Mouse (Mus musculus) fibroblast of lung, adult 2 months (primary cell): ENCODE measurements around the gene Add1.
"Not testable (repeated sequence)": the region's sequence is repeated elsewhere in the genome, so short reads cannot be mapped to it uniquely, and the experiment has no call there.

Experiments used
- DNase-seq: peaks from one replicate; pipeline ENCODE4 v3.0.0-alpha.2; 2011; ENCODE audit warnings: low read depth

Gene Add1

DNA sequence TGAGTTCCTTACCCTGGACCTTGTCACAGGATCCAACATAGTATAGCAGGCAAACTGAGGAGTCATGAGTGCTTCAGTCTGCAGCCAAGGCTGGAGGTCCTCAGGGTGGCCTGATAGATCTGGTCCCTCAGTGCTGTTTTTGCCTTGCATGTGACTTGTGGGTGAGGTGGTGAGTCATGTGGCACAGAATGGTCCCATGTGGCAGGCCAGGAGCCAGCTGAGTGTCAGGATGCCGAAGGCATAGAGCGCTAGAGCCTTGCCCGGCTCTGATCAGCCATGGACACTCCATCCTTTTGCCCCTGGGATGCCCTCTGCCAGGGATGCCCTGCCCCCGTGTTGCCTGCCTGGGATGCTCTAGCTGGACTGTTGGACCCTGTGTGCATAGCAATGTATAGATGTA lies 21.6 kb upstream of the Add1 start:
- no peak for DNase-seq

- DNase-seq, result no peak
Observed at GRCm38 (mm10) chr5:34563854-34564253, 9.6 kb upstream of the Add1 start.

GRCm38 (mm10) chr5:34564291-34564690 lies 9.2 kb upstream of the Add1 start:
- DNase-seq, result no peak

- DNase-seq, result peak; percentile 97
Observed at GRCm38 (mm10) chr5:34565545-34566283, 7.8 kb upstream of the Add1 start.

DNA sequence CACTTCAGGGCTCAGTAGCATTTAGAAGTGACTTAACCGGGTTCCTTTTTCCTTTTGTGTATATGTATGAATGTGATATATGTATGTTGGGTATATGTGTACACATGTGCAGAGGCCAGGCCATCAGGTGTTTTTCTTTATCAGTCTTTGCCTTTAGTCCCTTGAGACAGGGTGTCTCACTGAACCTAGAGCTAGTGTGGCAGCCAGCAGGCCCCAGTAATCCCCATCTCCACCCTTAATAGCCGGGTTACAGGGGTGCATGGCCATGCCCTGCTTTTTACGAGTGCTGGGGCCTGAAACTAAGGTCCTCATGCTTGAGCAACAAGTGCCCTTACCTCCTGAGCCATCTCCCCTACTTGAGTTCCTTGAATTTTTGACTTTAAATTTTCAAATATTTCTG lies 1.9 kb upstream of the Add1 start:
- DNase-seq, result no peak

- DNase-seq, result not testable (repeated sequence)
Observed at GRCm38 (mm10) chr5:34572568-34572967, 896 bp upstream of the Add1 start.

DNA sequence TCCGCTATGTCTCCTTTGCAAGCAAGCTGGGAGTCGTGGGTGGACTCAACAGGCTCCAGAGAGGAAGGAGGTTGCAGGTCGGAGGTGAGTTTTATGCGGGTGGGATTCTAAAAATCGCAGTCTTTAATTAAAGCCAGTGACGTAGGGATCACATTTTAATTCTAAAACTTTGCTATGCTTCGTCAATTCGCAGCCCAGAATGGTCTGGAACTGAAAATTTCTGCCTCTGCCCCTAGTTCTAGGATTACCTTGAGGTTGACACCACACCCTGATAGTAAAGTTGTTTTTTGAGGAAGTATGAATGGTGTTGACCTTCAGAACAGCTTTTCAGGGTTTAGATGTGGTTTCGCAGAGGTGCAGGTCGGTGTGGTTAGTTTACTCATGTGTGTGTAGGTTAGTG lies 1.3 kb downstream of the Add1 start:
- no peak for DNase-seq

GRCm38 (mm10) chr5:34576286-34576685 lies 2.8 kb downstream of the Add1 start:
- DNase-seq, result no peak

- no peak for DNase-seq
Observed at GRCm38 (mm10) chr5:34578038-34578655, 4.7 kb downstream of the Add1 start.

DNA sequence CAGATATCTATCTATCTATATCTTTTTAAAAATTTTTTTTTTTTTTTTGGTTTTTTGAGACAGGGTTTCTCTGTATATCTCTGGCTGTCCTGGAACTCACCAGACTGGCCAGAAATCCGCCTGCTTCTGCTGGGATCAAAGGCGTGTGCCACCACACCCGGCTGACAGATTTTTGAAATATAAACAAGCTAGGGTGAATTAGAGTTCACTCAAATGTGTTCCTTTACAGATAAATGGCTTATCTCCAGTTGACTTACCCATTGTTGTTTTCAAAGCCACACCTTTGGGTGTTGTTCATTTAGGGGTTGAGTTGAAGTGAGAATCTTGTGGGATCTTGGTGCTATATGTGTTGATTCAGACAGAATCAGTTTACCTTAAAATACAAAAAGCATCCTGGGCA lies 5.9 kb downstream of the Add1 start:
- DNase-seq, result no peak

GRCm38 (mm10) chr5:34581671-34582313 lies 8.3 kb downstream of the Add1 start:
- peak; percentile 69 for DNase-seq

- no peak for DNase-seq
Observed at GRCm38 (mm10) chr5:34582314-34582675, 8.8 kb downstream of the Add1 start.

DNA sequence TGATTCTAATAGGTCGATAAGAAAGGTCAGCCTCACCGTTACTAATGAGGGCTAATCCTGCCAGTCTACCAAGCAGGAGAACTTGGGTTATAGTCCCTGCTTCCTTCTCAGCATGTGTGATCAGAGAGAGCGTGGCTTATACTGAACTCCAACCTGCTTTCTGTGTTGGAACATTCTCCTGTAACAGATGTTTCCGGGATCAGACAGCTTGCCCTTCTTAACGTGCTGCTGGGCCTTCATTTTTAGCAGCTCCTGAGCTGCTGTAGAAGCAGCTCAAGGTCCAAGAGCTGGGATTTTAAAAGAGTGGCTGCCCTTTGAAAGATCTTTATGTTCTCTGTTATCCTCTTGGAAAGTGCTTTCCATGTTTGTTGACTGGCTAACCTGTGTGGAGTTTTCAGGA lies 11.8 kb downstream of the Add1 start:
- no peak for DNase-seq

DNA sequence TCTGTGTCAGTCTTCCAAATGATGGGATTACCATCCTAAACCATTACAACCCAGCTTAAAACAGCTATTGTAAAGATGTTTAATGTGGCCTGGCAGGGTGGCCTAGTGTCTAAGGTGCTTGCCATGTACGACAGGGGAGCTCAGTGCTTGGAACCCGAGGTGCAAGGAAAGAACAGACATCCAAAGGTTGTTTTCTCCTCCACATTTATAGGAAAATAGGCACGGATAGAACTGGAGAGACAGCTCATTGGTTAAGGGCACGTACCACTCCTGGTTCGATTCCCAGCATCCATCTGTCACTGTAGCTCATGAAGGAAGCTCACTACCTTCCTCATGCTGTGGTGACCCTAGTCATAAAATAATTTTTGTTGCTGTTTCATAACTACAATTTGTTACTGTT lies 14.4 kb downstream of the Add1 start:
- no peak for DNase-seq

- DNase-seq, result no peak
Observed at GRCm38 (mm10) chr5:34590059-34590458, 16.6 kb downstream of the Add1 start.

DNA sequence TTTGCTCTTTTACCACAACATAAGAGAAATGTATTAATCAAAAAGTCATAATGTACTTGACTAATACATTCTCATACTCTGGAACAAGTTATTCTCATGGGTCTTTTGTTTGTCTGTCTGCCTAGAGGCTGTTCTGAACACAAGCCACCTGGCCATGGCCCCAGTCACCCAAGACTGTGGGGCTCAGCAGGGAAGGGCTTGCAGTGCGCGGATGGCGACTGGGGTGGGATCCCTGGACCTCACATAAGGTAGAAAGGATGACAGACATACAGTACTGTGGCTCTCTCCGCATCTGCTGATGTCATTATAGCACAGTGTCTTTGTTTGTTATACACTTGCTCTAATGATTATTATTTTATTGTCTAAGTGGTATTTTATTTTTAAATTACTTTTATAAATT lies 17.2 kb downstream of the Add1 start:
- no peak for DNase-seq

DNA sequence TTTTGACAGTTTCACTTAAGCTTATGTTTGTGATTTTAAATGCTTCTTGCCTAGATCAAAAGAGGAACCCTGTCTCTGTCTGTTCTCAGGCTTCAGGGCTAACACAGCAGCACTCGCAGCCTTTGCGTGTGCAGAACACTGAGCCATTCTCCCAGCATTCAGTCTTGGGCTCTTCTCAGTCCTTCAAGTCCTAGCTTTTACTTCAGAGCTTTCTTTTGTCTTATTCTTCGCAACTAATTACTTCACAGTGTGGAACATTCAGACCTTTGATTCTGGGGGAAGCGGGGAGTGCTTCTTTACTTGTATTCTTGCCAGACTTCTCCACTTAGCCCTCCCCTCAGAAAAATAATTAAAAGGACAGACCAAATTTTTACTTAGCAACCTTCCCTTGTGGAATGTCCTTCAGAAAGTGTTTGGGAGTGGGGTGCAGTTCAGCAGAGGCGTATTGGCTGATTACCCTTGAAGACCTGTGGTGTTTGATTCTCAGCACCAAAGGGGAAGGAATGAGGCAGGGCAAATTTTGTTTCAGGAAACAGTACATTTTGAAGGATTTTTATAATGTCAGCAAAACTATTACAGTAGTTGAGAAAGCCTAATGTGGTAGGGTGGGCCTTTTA lies 18.0 kb downstream of the Add1 start:
- no peak for DNase-seq

DNA sequence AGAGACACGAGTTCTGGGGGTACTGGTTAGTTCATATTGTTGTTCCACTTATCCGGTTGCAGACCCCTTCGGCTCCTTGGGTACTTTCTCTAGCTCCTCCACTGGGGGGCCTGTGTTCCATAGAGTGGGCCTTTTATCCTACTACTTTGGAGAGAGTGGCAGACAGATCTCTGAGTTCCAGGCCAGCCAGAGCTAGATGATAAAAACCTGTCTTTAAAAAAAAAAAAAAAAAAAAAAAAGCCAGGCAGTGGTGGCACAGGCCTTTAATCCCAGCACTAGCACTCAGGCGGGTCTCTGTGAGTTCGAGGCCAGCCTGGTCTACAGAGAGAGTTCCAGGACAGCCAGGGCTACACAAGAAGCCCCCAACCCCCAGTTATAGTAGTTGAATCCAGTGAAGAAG lies 18.8 kb downstream of the Add1 start:
- DNase-seq, result not testable (repeated sequence)

DNA sequence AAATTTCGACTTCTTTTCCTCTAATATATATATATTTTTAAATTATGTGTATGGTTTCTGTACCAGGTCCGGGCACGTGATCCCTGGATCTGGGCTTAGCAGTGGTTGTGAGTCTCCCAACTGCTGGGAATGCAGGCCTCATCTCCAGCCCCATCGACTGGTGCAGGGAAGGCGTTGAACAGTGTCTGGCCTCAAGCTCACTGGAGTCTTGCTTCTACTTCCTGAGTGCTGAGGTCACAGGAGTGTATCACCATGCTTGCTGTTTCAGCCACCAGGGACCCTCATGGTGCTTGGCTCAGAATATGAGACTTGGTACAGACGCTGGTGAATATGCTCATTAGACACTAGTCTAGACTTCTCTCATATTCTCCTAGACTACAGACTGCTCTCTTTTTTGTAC lies 19.2 kb downstream of the Add1 start:
- no peak for DNase-seq

GRCm38 (mm10) chr5:34593202-34593727 lies 19.8 kb downstream of the Add1 start:
- no peak for DNase-seq

GRCm38 (mm10) chr5:34604576-34604975 lies 31.1 kb downstream of the Add1 start:
- DNase-seq, result no peak

- peak; percentile 57 for DNase-seq
Observed at GRCm38 (mm10) chr5:34607100-34607880, 33.8 kb downstream of the Add1 start.
